Mouse (Mus musculus): ENCODE data around the gene Olfr545.

Gene Olfr545

DNA sequence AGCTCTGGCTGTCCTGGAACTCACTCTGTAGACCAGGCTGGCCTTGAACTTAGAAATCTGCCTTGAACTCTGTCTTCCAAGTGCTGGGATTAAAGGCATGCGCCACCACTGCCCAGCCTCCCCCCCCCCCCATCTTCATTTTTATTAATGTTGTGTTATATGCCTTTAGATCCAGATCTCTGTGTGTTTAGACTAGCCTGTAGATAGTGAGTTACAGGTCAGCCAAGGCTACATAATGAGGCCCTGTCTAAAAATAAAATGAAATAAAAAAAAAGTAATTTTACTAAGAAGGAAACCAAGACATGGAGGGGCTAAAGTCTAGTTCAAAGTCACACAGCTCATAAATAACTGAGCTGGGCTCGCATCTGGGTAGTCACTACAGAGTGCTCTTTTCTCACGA is 20.4 kb downstream of the Olfr545 start:
- no peak for DNase-seq (ENCODE audit: low spot score)

DNA sequence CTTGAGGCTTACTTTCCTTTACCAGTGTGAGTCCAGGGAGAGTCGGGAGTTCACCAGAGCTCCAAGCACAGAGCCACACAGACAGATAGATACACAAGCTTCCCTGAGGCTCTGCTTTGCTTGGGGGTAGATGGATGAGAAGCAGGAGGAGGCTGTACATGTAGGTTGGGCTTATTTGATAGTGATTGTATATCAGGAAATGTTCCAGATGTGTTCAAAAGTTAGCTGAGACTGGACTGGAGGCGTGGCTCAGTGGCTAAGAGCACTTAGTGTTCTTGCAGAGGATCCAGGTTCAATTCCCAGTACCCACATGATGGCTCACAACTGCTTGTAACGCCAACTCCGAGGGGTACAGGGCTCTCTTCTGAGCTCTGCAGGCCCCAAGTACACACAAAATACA is 20.9 kb downstream of the Olfr545 start:
- DNase-seq (ENCODE audit: low spot score), result no peak

DNA sequence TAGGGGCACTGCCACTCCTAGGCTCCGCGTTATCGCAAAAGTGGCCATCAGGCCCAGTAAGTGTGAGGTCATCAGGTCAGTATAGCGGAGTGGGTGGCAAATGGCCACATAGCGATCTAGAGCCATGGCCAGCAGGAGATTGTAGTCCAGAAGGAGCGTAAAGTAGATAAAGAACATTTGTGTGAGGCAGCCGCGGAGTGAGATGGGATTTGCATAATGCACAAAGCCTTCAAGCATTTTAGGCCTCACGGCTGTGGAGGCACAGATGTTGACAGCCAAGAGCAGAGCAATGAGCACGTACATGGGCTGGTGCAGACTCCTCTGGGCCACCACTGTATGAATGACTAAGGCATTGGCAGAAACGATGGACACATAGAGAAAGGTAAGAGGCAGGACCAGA is 22.0 kb downstream of the Olfr545 start:
- DNase-seq (ENCODE audit: low spot score), result no peak

DNA sequence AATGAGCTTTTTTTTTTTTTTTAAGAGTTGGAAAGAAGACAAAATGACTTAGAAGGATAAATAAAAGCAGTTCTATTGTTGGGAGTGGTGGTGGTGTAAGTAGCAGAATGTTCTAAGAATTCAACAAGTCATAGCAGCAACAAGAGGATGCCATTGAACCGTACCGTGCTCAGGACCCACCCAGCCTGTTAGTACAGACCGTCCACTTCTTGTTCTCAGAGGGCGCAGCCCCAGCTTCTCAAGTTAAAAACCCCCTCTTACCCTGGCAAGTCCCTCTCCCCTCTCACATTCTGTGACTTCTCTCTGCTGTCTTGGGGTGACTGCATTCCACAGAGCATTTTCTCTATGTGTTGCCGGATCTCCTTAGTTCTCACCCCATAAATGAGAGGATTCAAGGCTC is 22.8 kb downstream of the Olfr545 start:
- no peak for DNase-seq (ENCODE audit: low spot score)

DNA sequence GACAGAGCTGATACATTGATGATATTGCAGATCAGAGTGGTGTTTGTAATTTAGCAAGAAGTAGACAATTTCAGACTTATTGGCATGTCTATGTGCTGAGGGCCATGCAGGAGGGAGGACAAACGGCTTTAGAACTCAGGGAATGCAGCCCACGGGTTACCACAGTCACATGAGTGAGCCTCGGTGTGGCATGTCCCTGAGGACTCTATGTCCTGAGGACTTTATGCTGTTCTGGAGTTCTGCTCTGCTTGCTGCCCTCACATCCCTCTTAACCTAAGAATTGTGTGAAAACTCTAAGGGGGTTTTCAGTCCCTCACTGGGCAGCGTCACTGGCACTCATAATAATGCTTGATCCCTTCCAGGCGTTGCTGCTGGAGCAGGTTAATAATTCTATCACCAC is 26.7 kb downstream of the Olfr545 start:
- DNase-seq (ENCODE audit: low spot score), result no peak

DNA sequence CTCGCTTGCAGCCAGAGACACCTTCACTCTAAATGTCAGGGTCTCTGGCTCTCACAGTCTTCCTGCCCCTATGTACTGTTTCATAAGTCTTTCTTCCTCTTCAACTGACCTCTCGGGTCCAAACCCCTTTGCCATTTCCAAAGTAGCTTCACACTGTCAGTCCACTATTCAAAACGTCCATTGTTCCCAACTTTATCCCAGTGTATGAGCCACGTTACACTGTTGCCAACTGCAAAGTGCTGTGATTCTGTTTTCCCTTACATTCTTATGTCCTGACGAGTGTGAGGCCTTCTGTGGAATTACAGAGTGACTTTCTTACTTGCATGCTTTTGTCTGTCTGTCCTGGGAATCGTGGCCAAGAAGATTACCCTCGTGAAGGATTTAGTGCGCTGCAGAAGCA is 31.8 kb downstream of the Olfr545 start:
- DNase-seq (ENCODE audit: low spot score), result no peak

DNA sequence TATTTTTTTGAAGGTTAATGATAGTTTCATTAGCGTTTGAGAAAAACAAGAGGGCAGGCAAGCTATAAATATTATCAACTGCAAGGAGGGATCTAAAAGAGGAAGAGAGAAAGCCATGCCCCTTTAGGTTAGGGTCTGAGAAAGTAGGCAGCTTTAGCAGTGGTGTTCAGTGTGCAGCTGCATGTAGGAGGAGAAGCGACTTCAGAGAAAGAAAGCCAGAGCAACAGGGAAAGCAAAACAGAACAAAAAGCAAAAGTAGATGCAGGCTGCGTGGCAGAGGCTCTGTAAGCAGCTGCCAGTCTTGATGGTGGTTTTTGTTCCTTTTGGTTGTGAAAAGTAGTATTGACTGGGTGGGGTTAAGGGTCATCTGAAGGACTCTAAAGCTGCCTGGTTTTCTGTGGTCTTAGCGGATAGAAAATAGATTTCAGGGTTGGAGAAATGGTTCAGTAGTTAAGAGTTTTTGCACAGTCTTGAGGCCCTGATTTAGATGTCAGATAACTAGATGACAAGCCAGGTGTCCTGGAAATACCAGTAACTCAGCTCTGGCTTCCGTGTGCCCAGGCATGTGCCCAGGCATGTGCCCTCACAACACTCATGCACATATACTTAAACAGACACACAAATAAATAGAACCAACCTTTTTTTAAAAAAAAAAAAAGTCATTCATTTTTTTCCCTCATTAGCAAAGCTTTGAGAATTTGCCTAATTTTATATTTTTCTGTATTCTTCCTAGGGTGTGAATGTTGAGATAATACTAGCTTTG is 40.6 kb downstream of the Olfr545 start:
- DNase-seq (ENCODE audit: low spot score), result no peak

DNA sequence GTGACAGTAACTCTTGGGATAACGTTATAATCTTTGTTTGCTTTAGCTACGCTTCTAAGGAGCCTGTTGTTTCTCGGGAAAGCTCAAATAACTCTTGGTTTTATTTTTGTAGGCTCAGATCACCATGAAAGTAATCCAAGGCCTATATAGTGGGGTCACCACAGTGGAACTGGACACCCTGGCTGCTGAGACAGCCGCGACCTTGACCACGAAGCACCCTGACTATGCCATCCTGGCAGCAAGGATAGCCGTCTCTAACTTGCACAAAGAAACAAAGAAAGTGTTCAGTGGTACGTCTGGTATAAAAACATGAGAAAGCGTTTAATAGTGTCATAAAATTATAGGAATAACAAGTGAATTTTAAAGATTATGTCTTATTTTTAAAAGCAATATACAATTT is 52.9 kb downstream of the Olfr545 start:
- no peak for DNase-seq (ENCODE audit: low spot score)

DNA sequence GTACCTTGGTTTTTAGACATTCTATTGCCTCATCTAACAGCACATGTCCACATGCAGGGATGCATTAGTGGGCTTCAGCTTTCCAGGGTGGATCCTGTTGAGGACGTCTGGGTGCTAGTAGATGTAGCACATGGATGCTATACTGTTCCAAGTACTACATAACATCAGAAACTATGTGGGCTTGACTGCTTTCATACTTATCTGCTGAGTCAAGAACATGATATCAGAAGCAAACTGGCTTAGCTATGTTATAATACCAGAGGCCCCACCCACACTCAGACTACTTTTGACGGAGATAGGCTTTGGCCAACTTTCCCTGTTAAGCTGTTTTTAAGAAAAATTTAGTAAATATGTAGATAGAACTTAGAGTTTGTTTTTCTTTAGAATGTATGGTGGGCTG is 55.1 kb downstream of the Olfr545 start:
- DNase-seq (ENCODE audit: low spot score), result no peak

DNA sequence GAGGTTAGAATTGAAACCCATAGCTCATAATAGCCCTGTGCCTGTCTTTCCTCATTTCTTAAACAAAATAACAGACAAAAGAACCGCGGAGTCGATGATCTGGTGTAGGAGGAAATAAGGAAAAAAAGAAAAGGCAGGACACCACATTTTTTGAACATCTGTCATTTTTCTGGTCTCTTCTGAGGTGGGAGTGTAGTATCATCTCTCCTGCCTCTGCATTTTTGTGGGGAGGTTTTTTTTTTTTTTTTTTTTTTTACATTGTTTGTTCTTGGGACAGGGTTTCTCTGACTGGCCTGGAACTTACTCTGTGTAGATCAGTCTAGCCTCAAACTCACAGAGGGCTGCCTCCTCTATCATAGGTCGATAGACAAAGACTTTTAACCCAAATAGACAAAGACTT is 56.9 kb downstream of the Olfr545 start:
- DNase-seq (ENCODE audit: low spot score), result no peak

DNA sequence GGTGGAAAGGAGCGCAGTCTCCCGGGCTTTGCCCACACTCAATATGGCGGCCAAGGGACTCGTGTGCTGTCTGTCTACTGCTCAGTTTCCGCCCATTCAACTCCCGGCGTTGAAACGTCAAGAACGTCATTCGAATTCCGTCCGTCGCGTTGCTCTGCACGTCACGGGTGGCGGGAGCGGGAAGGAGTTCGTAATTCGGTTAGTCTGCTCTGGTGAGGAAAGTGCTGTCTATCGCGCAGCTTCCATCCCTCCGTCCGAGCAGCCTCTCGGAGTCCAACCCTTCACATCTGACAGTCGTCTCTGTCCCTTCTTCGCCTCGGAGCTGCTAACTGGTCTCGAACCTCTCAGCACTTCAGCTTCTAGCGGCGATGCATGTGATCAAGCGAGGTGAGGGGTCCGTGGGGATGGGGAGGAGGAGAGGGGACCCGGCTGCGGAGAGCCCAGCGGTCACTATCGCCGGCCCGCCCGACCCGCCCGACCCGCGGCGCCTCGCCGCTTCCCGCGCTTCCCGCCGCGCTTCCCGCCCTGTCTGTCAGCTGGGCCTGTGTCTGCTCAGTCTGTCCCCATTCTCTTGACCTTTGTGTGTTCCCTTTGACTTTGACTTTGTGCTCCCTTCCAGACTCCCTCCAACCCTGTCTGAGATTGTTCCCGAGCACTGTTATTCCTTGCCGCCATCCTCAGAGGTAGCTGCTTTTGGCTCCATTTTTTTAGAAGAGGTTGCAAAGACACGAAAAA is 57.5 kb downstream of the Olfr545 start, which contains the start of gene Rrm1:
TSS of gene Rrm1 (plus strand) at position 39 of the 735 bp plus-strand sequence.
- DNase-seq (ENCODE audit: low spot score), result peak; percentile 85

Data from urinary bladder, postnatal 25 days (tissue).